Mouse (Mus musculus) left cerebral cortex, adult 9 months (tissue): Measurements from ENCODE around the gene Tnni1.

Experiments
- DNase-seq, 2 experiments: peaks; one replicate each; pipeline ENCODE4 v3.0.0; 2022; ENCODE audit warnings: low spot score in 2 of 2

Gene Tnni1

GRCm38 (mm10) chr1:135766592-135767306, 12.5 kb upstream of the Tnni1 start:
- DNase-seq: no peak

- DNase-seq: no peak
These were observed 11.8 kb upstream of the Tnni1 start for GRCm38 (mm10) chr1:135767324-135767890.

GRCm38 (mm10) chr1:135768400-135768799, 10.8 kb upstream of the Tnni1 start:
- DNase-seq: no peak

GRCm38 (mm10) chr1:135770237-135770636, 9.0 kb upstream of the Tnni1 start:
- DNase-seq: no peak

GRCm38 (mm10) chr1:135770896-135771572, 8.2 kb upstream of the Tnni1 start:
- DNase-seq: no peak

- no peak for DNase-seq
These were observed 7.7 kb upstream of the Tnni1 start for GRCm38 (mm10) chr1:135771573-135771970.

GRCm38 (mm10) chr1:135776596-135776995, 2.6 kb upstream of the Tnni1 start:
- no peak for DNase-seq

GRCm38 (mm10) chr1:135777046-135777445, 2.2 kb upstream of the Tnni1 start:
- DNase-seq: no peak

- DNase-seq: no peak
These were observed 1.4 kb downstream of the Tnni1 start for GRCm38 (mm10) chr1:135780649-135781048.

GRCm38 (mm10) chr1:135781220-135781619, 2.0 kb downstream of the Tnni1 start:
- peak in 1 of 2 experiments; percentile 79 for DNase-seq

- peak in 1 of 2 experiments; percentile 41 for DNase-seq
These were observed 3.6 kb downstream of the Tnni1 start for GRCm38 (mm10) chr1:135782816-135783215.

GRCm38 (mm10) chr1:135787799-135788198, 8.6 kb downstream of the Tnni1 start:
- peak in 1 of 2 experiments; percentile 78 for DNase-seq

- no peak for DNase-seq
These were observed 9.5 kb downstream of the Tnni1 start for GRCm38 (mm10) chr1:135788708-135789107.

GRCm38 (mm10) chr1:135789815-135790214, 10.6 kb downstream of the Tnni1 start:
- peak in 1 of 2 experiments; percentile 56 for DNase-seq

GRCm38 (mm10) chr1:135792143-135792939, 13.1 kb downstream of the Tnni1 start:
- no peak for DNase-seq

- peak; percentile 56 to 83 for DNase-seq
These were observed 14.4 kb downstream of the Tnni1 start for GRCm38 (mm10) chr1:135793370-135794215.

GRCm38 (mm10) chr1:135794216-135795134, 15.2 kb downstream of the Tnni1 start:
- DNase-seq: no peak

- DNase-seq: no peak
These were observed 19.3 kb downstream of the Tnni1 start for GRCm38 (mm10) chr1:135798492-135798891.

GRCm38 (mm10) chr1:135799109-135799627, 19.9 kb downstream of the Tnni1 start:
- no peak for DNase-seq
